Mouse (Mus musculus) heart, postnatal 0 days (tissue): ENCODE results near the gene Eif3k. TPM values are rescaled to one million over a fixed set of nuclear protein-coding genes. Genes with fewer than 3 reads are reported as not detected.

Experiments
- ATAC-seq: fragments of 200-750 bp; cut with Nextera tagmentation; 2 replicates; pipeline ENCODE4 v1.8.0; 2017; ENCODE audit warnings: low read depth, moderate number of reproducible peaks, moderate library complexity; ENCODE audit not compliant: insufficient read depth
- DNase-seq: peaks from one replicate; pipeline ENCODE4 v3.0.0-alpha.2; 2016; ENCODE audit warnings: low spot score
- H3K27ac ChIP-seq: fragments of 300-500 bp; sonication (generic); 2 replicates; pipeline ENCODE4 v1.5.1; 2014; ENCODE audit warnings: low read depth, mild to moderate bottlenecking
- H3K27me3 ChIP-seq: fragments of 300-500 bp; sonication (generic); 2 replicates; pipeline ENCODE4 v1.6.1; 2014; ENCODE audit warnings: low read length, mixed read lengths; ENCODE audit not compliant: control insufficient read depth, insufficient read depth
- H3K36me3 ChIP-seq: fragments of 300-500 bp; sonication (generic); replicated peaks from 2 replicates; pipeline ENCODE4 v1.6.1; 2014; ENCODE audit warnings: low read length, mixed read lengths; ENCODE audit not compliant: control insufficient read depth, insufficient read depth
- H3K4me1 ChIP-seq: fragments of 300-500 bp; sonication (generic); 2 replicates; pipeline ENCODE4 v1.6.1; 2014; ENCODE audit warnings: antibody characterized with exemption; ENCODE audit not compliant: control insufficient read depth, insufficient read depth
- H3K4me2 ChIP-seq: fragments of 300-500 bp; sonication (generic); 2 replicates; pipeline ENCODE4 v1.6.1; 2014; ENCODE audit warnings: low read depth, mild to moderate bottlenecking, low read length, moderate library complexity
- H3K4me3 ChIP-seq: fragments of 300-500 bp; sonication (generic); 2 replicates; pipeline ENCODE4 v1.5.1; 2014; ENCODE audit warnings: low read depth, low read length
- H3K9ac ChIP-seq: fragments of 300-500 bp; sonication (generic); replicated peaks from 2 replicates; pipeline ENCODE4 v1.6.1; 2014; ENCODE audit warnings: low read depth, low read length, mixed read lengths
- H3K9me3 ChIP-seq: fragments of 300-500 bp; sonication (generic); replicated peaks from 2 replicates; pipeline ENCODE4 v1.6.1; 2016; ENCODE audit warnings: low read length; ENCODE audit not compliant: control insufficient read depth
- CTCF ChIP-seq: IDR thresholded peaks from 2 replicates; pipeline ENCODE4 v1.5.1; 2016; ENCODE audit warnings: antibody characterized with exemption, control low read depth, low read depth
- EP300 ChIP-seq: IDR thresholded peaks from 2 replicates; pipeline ENCODE4 v1.6.1; 2016; ENCODE audit warnings: antibody characterized with exemption, low read depth
- WGBS: fragments of 180-500 bp; shearing (Covaris S2); extraction: QIAGEN DNeasy Blood & Tissue Kit; methylation state at CpG from one replicate; pipeline ENCODE4 v1.1.7; 2014; 5-methylcytosine and 5-hydroxymethylcytosine counted together
- polyA plus RNA-seq: library from polyadenylated mRNA; unstranded; fragments of >200 nt; fragmentation: Nextera tagmentation; extraction: Ambion mirVana; gene quantifications from 2 replicates; pipeline ENCODE4 v1.2.1, GENCODE M21; 2015
- total RNA-seq: library from RNA; depleted of rRNA; stranded (reverse); fragments of >200 nt; gene quantifications from 2 replicates; pipeline ENCODE4 v1.2.3, GENCODE M21; 2014; ENCODE audit warnings: low replicate concordance

Eif3k gene
- total and polyA plus RNA-seq, 2 experiments from 2014 or later: 261 to 476 TPM

- TF ChIP-seq EP300 (no peak), CTCF (no peak)
- no peak overlapping the region for H3K4me2 ChIP-seq
- WGBS: 81% methylated on average over 3 of the region's 3 CpGs
- ATAC-seq: no peak
- H3K4me3 ChIP-seq: no peak overlapping the region
- no peak for DNase-seq
- H3K9me3 ChIP-seq: no peaks in the 10 kb centered on the region
- H3K36me3 ChIP-seq: no peaks in the 10 kb centered on the region
- H3K27ac ChIP-seq: no peak overlapping the region
- no peaks in the 10 kb centered on the region for H3K27me3 ChIP-seq
- H3K4me1 ChIP-seq: no peaks in the 10 kb centered on the region
- H3K9ac ChIP-seq: no peak overlapping the region
These were observed 11.7 kb upstream of the Eif3k start for GRCm38 (mm10) chr7:28993402-28993801.

GRCm38 (mm10) chr7:28992997-28993396, 11.3 kb upstream of the Eif3k start:
- DNase-seq (no peak), ATAC-seq (no peak)
- Histone ChIP-seq H3K9ac (no peak overlapping the region), H3K9me3 (no peaks in the 10 kb centered on the region), H3K36me3 (no peaks in the 10 kb centered on the region), H3K4me3 (no peak overlapping the region), H3K27ac (no peak overlapping the region), H3K27me3 (no peaks in the 10 kb centered on the region), H3K4me2 (no peak overlapping the region), H3K4me1 (no peaks in the 10 kb centered on the region)
- 84% methylated on average over 3 of the region's 3 CpGs for WGBS
- TF ChIP-seq EP300 (no peak), CTCF (no peak)

GRCm38 (mm10) chr7:28991616-28992015, 10.0 kb upstream of the Eif3k start:
- no peak for DNase-seq
- H3K9ac ChIP-seq: no peak overlapping the region
- TF ChIP-seq EP300 (no peak), CTCF (no peak; the same call in 1 of the 2 replicates)
- ATAC-seq: no peak
- H3K4me2 ChIP-seq: no peak overlapping the region
- no peaks in the 10 kb centered on the region for H3K4me1 ChIP-seq
- no peaks in the 10 kb centered on the region for H3K27me3 ChIP-seq
- H3K27ac ChIP-seq: no peak overlapping the region
- H3K9me3 ChIP-seq: no peaks in the 10 kb centered on the region
- no peaks in the 10 kb centered on the region for H3K36me3 ChIP-seq
- H3K4me3 ChIP-seq: no peak overlapping the region
- 61% methylated on average over 5 of the region's 5 CpGs for WGBS

- 50% methylated on average over 13 of the region's 14 CpGs for WGBS
- no peaks in the 10 kb centered on the region for H3K9me3 ChIP-seq
- ATAC-seq (no peak), DNase-seq (no peak)
- H3K4me2 ChIP-seq: no peak overlapping the region
- no peak overlapping the region for H3K9ac ChIP-seq
- no peaks in the 10 kb centered on the region for H3K27me3 ChIP-seq
- H3K4me1 ChIP-seq: no peaks in the 10 kb centered on the region
- no peak for TF ChIP-seq EP300
- no peak for TF ChIP-seq CTCF
- H3K4me3 ChIP-seq: no peak overlapping the region
- H3K27ac ChIP-seq: no peak overlapping the region
- no peaks in the 10 kb centered on the region for H3K36me3 ChIP-seq
These were observed 9.2 kb upstream of the Eif3k start for GRCm38 (mm10) chr7:28990766-28991273.

GRCm38 (mm10) chr7:28985207-28985606, 3.5 kb upstream of the Eif3k start:
- Histone ChIP-seq H3K36me3 (no peaks in the 10 kb centered on the region), H3K27me3 (no peaks in the 10 kb centered on the region), H3K27ac (no peak overlapping the region), H3K9me3 (no peaks in the 10 kb centered on the region), H3K4me1 (peaks cover 11% of the 10 kb centered on the region; the same call in 1 of the 2 replicates), H3K4me2 (no peak overlapping the region), H3K9ac (no peak overlapping the region), H3K4me3 (no peak overlapping the region)
- 63% methylated on average over 7 of the region's 7 CpGs for WGBS
- TF ChIP-seq EP300 (no peak), CTCF (no peak)
- ATAC-seq: no peak
- no peak for DNase-seq

GRCm38 (mm10) chr7:28984452-28984851, 2.8 kb upstream of the Eif3k start:
- no peak for TF ChIP-seq EP300
- TF ChIP-seq CTCF: no peak
- no peak overlapping the region for H3K9ac ChIP-seq
- H3K9me3 ChIP-seq: no peaks in the 10 kb centered on the region
- H3K4me1 ChIP-seq: peaks cover 11% of the 10 kb centered on the region; the same call in 1 of the 2 replicates
- H3K36me3 ChIP-seq: peaks cover 3% of the 10 kb centered on the region; the same call in 1 of the 2 replicates
- no peak overlapping the region for H3K4me3 ChIP-seq
- H3K27me3 ChIP-seq: no peaks in the 10 kb centered on the region
- H3K27ac ChIP-seq: no peak overlapping the region
- DNase-seq (no peak), ATAC-seq (no peak)
- WGBS: 77% methylated on average over 1 of the region's 1 CpGs
- H3K4me2 ChIP-seq: no peak overlapping the region
